Mouse (Mus musculus): ENCODE measurements around the gene Car5a. TPM values are rescaled to one million over a fixed set of nuclear protein-coding genes. Genes with fewer than 3 reads are reported as not detected.

The Car5a gene
- total and polyA plus RNA-seq, 3 experiments, result 0.08 TPM; not detected in 2

DNA sequence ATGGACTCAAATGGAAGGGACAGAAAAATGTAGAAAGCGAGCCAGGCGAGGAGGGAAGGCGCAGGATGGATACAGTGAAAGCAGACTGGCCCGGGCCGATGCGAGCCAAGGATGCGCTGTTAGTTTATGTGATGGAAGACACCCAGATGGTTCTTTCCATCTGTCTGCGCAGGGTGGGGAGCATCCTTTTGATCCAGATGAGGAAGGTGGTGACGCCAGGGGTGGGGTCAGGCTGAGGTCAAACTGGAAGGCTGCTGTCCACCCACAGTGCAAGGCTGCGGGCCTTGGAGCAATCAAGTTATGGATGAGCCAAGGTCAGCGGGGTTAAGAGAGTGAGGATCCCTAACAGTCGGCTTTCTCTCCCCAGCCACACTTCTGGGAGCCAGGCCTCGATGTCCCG, 8.3 kb downstream of the Car5a start:
- H3K9ac ChIP-seq (ENCODE audit: control insufficient read depth, low read depth, low read length, poor library complexity, severe bottlenecking), result no peak overlapping the region
- no peak for DNase-seq (ENCODE audit: low read depth, low spot score)
- TF ChIP-seq TBP (IDR thresholded peaks at IDR 0.05; ENCODE audit: low read depth, low read length), result no peak
- no peak for TF ChIP-seq RCOR1 (IDR thresholded peaks at IDR 0.05; ENCODE audit: low read depth, low read length)
- TF ChIP-seq TCF12 (IDR thresholded peaks at IDR 0.05; ENCODE audit: low read depth, low read length), result no peak
- TF ChIP-seq USF1 (IDR thresholded peaks at IDR 0.05; ENCODE audit: low read depth, low read length), result no peak
- no peak for TF ChIP-seq TAL1 (IDR thresholded peaks at IDR 0.05; ENCODE audit: low read length)
- TF ChIP-seq POLR2AphosphoS5 (IDR thresholded peaks at IDR 0.05; ENCODE audit: borderline replicate concordance, low read depth, low read length), result no peak
- TF ChIP-seq RAD21 (IDR thresholded peaks at IDR 0.05; ENCODE audit: low read depth, low read length), result no peak
- TF ChIP-seq EP300 (IDR thresholded peaks at IDR 0.05; ENCODE audit: low read depth in 1 of 2, low read length in 2 of 2), result no peak
- TF ChIP-seq MAZ (IDR thresholded peaks at IDR 0.05; ENCODE audit: low read depth, low read length), result no peak
- no peak for TF ChIP-seq GATA1 (IDR thresholded peaks at IDR 0.05; ENCODE audit: low read depth, low read length)
- no peak for TF ChIP-seq MYB (IDR thresholded peaks at IDR 0.05; ENCODE audit: low read depth, low read length)
- no peak for TF ChIP-seq BHLHE40 (IDR thresholded peaks at IDR 0.05; ENCODE audit: borderline replicate concordance, low read depth, low read length)
- peaks cover 0 to 3% of the 10 kb centered on the region in 2 experiments; a peak in 2 of 4 replicates for H3K4me1 ChIP-seq (ENCODE audit: control insufficient read depth in 1 of 2, insufficient read depth in 2 of 2, low read length in 2 of 2)
- no peaks in the 10 kb centered on the region for H3K27me3 ChIP-seq (ENCODE audit: control insufficient read depth in 1 of 2, insufficient read depth in 2 of 2, low read length in 2 of 2)
- no peak overlapping the region for H3K4me3 ChIP-seq (ENCODE audit: control insufficient read depth in 1 of 2, insufficient read depth in 1 of 2, low read depth in 2 of 2, low read length in 2 of 2)
- H3K9me3 ChIP-seq (replicated peaks; ENCODE audit: insufficient read depth, low read length), result no peaks in the 10 kb centered on the region
- peaks cover 0 to 4% of the 10 kb centered on the region in 2 experiments; a peak in 2 of 4 replicates for H3K36me3 ChIP-seq (ENCODE audit: control insufficient read depth in 1 of 2, insufficient read depth in 2 of 2, low read length in 2 of 2)
- H3K27ac ChIP-seq (ENCODE audit: control insufficient read depth, low read depth, low read length), result no peak overlapping the region
- no peaks in the 10 kb centered on the region for H3K79me2 ChIP-seq (ENCODE audit: control insufficient read depth, insufficient read depth, low read length, poor library complexity)

DNA sequence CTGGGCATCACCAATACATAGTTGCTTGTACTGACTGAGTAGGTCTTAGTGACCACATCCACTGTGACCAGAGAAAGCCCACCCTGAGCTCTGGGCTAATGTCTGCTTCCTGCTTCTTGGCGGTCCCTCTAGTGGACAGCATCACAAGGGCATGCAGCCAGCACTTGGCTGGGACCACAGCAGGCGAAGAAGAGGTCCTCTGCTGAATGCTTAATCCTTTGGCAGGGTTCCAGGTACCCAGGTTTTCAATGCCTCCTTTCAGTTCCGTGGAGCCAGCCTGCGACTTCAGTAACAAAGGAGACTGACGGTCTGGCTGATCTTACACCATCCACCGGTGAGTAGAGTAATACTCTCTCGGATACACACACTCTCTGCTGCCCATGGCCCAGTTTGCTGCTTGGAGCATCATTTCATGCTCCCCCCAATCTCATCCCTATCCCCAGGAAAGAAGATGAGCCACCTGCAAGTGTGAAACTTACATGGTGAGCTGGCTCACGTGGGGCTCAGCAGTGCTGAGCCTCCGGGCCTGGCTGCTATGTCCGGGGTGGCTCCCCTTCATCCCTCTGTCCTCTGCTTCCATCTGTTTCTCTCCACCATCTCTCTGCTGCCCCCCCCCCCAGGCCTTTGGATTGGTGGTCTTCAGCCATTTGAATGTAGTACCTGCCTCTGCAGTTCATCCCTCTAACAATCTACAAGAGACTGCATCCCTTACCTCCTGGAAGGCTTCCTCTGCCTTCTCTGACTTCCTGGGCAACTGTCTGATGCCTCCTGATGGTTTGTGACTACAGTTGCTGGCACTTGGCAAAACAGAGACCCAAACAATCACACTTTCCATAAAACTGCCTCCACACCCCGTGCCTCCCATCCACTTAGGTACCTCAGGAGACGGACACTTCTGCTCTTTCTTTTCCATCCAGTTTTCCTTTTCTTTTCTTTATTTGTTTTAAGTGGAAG, 9.1 kb downstream of the Car5a start:
- Histone ChIP-seq H3K79me2 (ENCODE audit: control insufficient read depth, insufficient read depth, low read length, poor library complexity) (no peaks in the 10 kb centered on the region), H3K4me1 (ENCODE audit: control insufficient read depth in 1 of 2, insufficient read depth in 2 of 2, low read length in 2 of 2) (peaks cover 0 to 3% of the 10 kb centered on the region in 2 experiments; a peak in 2 of 4 replicates), H3K27me3 (ENCODE audit: control insufficient read depth in 1 of 2, insufficient read depth in 2 of 2, low read length in 2 of 2) (no peaks in the 10 kb centered on the region), H3K36me3 (ENCODE audit: control insufficient read depth in 1 of 2, insufficient read depth in 2 of 2, low read length in 2 of 2) (peaks cover 0 to 4% of the 10 kb centered on the region in 2 experiments; a peak in 2 of 4 replicates), H3K27ac (ENCODE audit: control insufficient read depth, low read depth, low read length) (no peak overlapping the region), H3K9ac (ENCODE audit: control insufficient read depth, low read depth, low read length, poor library complexity, severe bottlenecking) (no peak overlapping the region), H3K9me3 (replicated peaks; ENCODE audit: insufficient read depth, low read length) (no peaks in the 10 kb centered on the region), H3K4me3 (ENCODE audit: control insufficient read depth in 1 of 2, insufficient read depth in 1 of 2, low read depth in 2 of 2, low read length in 2 of 2) (no peak overlapping the region)
- no peak for DNase-seq (ENCODE audit: low read depth, low spot score)
- TF ChIP-seq CHD1 (IDR thresholded peaks at IDR 0.05; ENCODE audit: low read depth, low read length) (no peak), E2F4 (IDR thresholded peaks at IDR 0.05; ENCODE audit: borderline replicate concordance, low read depth, low read length) (no peak), BHLHE40 (IDR thresholded peaks at IDR 0.05; ENCODE audit: borderline replicate concordance, low read depth, low read length) (no peak), CTCF (IDR thresholded peaks at IDR 0.05 in 2 of 3, conservative IDR thresholded peaks at IDR 0.05 in 1 of 3; ENCODE audit: control insufficient read depth in 1 of 3, insufficient read depth in 1 of 3, low read depth in 2 of 3, low read length in 3 of 3, poor library complexity in 1 of 3, severe bottlenecking in 1 of 3) (no peak), ZNF384 (IDR thresholded peaks at IDR 0.05; ENCODE audit: low read depth, low read length) (no peak), TAL1 (IDR thresholded peaks at IDR 0.05; ENCODE audit: low read length) (no peak), ZKSCAN1 (IDR thresholded peaks at IDR 0.05; ENCODE audit: low read depth, low read length) (no peak), KAT2A (conservative IDR thresholded peaks at IDR 0.05; ENCODE audit: low read depth, low read length) (no peak), GATA1 (IDR thresholded peaks at IDR 0.05; ENCODE audit: low read depth, low read length) (no peak), UBTF (IDR thresholded peaks at IDR 0.05; ENCODE audit: borderline replicate concordance, insufficient read depth, low read depth, low read length) (no peak), USF1 (IDR thresholded peaks at IDR 0.05; ENCODE audit: low read depth, low read length) (no peak), USF2 (IDR thresholded peaks at IDR 0.05; ENCODE audit: borderline replicate concordance in 1 of 2, insufficient read depth in 1 of 2, low read depth in 1 of 2, low read length in 2 of 2) (no peak), RAD21 (IDR thresholded peaks at IDR 0.05; ENCODE audit: low read depth, low read length) (no peak), EP300 (IDR thresholded peaks at IDR 0.05; ENCODE audit: low read depth in 1 of 2, low read length in 2 of 2) (no peak), MAZ (IDR thresholded peaks at IDR 0.05; ENCODE audit: low read depth, low read length) (no peak)
